Comparison of ENCODE assay signal across 28 mouse cellular contexts in the genomic region with DNA sequence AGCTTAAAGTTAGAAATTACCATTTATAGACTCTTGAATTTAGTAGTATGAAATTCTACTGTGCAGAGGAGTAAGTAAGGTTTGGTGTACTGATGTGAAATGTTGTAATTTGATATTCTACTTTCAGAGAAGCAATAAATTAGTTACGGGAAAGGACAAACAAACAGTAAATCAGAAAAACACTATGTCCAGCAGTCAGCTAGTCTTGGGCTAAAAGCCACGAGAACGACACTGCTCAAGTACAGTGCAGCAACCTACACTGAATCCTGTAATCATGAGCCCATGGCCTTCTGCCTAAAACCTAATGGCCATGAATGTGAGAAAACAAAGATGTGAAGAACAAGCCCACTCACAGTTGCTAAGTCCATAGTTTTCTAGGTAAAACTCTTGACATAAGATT. TPM values are rescaled to one million over a fixed set of nuclear protein-coding genes. Genes with fewer than 3 reads are reported as not detected.
"Had no signal": no experiment of that assay in that cellular context is flagged by ENCODE, and none has a peak within 500 bp of the region (broad histone marks: within the 10 kb centered on the region; RNA-seq: fewer than 3 reads in every experiment).

No protein-coding gene starts in this region.

- H3K4me3 ChIP-seq: embryonic facial prominence, embryonic 10.5 days; embryonic facial prominence, embryonic 12.5 days; embryonic facial prominence, embryonic 13.5 days; embryonic facial prominence, embryonic 15.5 days; erythroblast, embryonic 14.5 days; forebrain, embryonic 10.5 days; forebrain, embryonic 12.5 days; forebrain, embryonic 13.5 days; forebrain, embryonic 15.5 days; gastrocnemius, adult 2 months; heart, adult 2 months had no signal

- H3K4me2 ChIP-seq: embryonic facial prominence, embryonic 12.5 days; embryonic facial prominence, embryonic 13.5 days; embryonic facial prominence, embryonic 15.5 days; forebrain, embryonic 12.5 days; forebrain, embryonic 13.5 days; forebrain, embryonic 15.5 days had no signal

- H3K27ac ChIP-seq: embryonic facial prominence, embryonic 10.5 days; embryonic facial prominence, embryonic 12.5 days; embryonic facial prominence, embryonic 13.5 days; embryonic facial prominence, embryonic 15.5 days; forebrain, embryonic 10.5 days; forebrain, embryonic 12.5 days; forebrain, embryonic 13.5 days; forebrain, embryonic 15.5 days; gastrocnemius, adult 2 months; heart, adult 2 months had no signal

- H3K27me3 ChIP-seq: embryonic facial prominence, embryonic 12.5 days; embryonic facial prominence, embryonic 13.5 days; embryonic facial prominence, embryonic 15.5 days; forebrain, embryonic 12.5 days; forebrain, embryonic 13.5 days; forebrain, embryonic 15.5 days had no signal

- ATAC-seq: forebrain, embryonic 13.5 days; forebrain, embryonic 14.5 days; forebrain, embryonic 15.5 days; forebrain, embryonic 16.5 days; forebrain, postnatal 0 days had no signal

- DNase-seq: cerebellum, adult 8-10 months; cerebellum, adult 9-10 months; cerebellum, adult 9-11 months; cerebellum, postnatal 10 days; cerebellum, postnatal 14 days; cerebellum, postnatal 25 days; cerebellum, postnatal 36 days; embryo, embryonic 11 days; forebrain, postnatal 0 days; gastrocnemius, adult 2 months; gastrocnemius, postnatal 10 days; gastrocnemius, postnatal 14 days; gastrocnemius, postnatal 25 days; gastrocnemius, postnatal 36 days; heart, adult 11 months; heart, adult 18-20 months; heart, adult 2 months had no signal

- H3K9me3 ChIP-seq: embryonic facial prominence, embryonic 10.5 days; embryonic facial prominence, embryonic 12.5 days; embryonic facial prominence, embryonic 13.5 days; embryonic facial prominence, embryonic 15.5 days; forebrain, embryonic 10.5 days; forebrain, embryonic 12.5 days; forebrain, embryonic 13.5 days; forebrain, embryonic 15.5 days had no signal

- H3K4me1 ChIP-seq: embryonic facial prominence, embryonic 10.5 days; embryonic facial prominence, embryonic 12.5 days; embryonic facial prominence, embryonic 13.5 days; embryonic facial prominence, embryonic 15.5 days; forebrain, embryonic 10.5 days; forebrain, embryonic 12.5 days; forebrain, embryonic 13.5 days; forebrain, embryonic 15.5 days had no signal

- H3K9ac ChIP-seq: embryonic facial prominence, embryonic 12.5 days; embryonic facial prominence, embryonic 13.5 days; embryonic facial prominence, embryonic 15.5 days; forebrain, embryonic 12.5 days; forebrain, embryonic 13.5 days; forebrain, embryonic 15.5 days; forebrain, postnatal 0 days had no signal

RNA-seq across cellular contexts. Expression of a gene that starts 46.9 kb away (rescaled TPM):
- polyA plus RNA-seq: erythroblast, embryonic 14.5 days had no signal
